Mouse (Mus musculus): ENCODE data around the gene Hif1an.

Hif1an gene

DNA sequence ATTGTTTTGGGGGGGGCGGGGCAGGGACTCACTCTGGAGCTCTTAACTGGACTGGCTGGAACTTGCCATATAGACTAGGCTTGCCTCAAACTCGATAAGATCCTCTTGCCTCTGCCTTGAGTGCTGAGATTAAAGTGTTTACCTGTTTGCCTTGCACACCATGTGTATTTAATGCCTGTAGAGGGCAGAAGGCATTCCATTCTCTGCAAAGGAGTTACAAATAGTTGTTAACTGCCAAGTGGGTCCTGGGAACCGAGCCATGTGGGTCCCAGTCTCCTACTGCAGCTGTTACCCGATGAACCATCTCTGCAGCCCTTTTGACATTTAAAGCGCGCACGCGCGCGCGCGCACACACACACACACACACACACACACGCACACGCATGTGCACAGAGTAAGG is 1.4 kb downstream of the Hif1an start:
- DNase-seq (ENCODE audit: low spot score in 2 of 2) = no peak

DNA sequence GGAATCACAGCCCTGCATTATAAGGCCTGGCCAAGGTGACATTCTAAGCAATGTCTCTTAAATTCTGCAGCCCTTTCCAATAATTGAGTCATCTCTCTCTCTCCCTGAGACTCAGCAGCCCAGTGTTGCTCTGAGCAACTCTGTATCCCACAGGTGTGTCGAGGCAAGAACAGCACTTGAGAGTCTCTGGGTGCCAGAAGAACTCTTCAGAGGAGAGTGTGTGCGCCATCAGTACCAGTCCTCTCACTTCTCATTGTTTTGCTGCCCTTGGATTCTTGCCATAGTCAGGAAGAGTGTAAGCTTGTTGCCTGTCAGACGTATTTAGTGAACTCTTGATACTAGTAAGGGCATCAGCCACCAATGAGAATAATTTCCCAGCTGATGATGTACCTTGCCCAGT is 5.1 kb downstream of the Hif1an start:
- DNase-seq (ENCODE audit: low spot score in 2 of 2) = no peak

DNA sequence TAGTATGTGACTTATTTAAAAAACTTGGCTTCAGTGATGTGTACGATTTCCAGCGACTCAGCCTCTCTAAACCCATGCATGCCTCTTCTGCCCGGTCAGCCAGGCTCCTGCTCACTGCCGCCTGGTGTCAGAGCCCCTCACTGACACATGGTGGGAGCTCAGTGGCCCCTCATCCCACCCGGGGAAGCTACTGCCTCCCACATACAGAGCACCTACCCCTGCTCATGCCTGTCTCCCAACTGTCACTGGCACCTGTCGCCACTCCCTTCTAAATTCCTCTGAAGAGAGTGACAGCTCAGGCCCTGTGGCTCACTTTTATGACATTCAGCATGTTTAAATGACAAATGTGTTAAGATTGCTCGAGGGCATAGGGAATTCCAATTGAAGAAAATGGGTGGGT is 13.6 kb downstream of the Hif1an start:
- no peak for DNase-seq (ENCODE audit: low spot score in 2 of 2)

DNA sequence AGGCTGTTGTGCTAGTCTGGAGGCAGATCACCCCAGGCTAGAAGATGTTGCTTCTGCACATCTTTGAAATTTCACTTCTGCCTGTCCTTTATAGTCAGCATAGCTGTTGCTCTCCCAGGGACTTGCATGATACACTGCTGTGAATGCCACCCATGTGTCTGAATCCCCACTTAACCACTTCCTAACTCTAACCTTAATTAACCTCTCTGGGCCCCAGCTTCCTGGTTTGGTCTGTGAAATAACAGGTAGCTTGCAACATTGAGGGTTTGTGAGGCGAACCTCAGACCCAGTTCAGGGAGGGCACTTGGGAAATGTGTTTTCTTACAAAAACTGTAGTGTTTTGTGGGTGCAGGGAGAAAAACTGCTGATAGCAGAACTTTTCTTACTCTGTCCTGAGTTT is 15.4 kb downstream of the Hif1an start:
- DNase-seq (ENCODE audit: low spot score in 2 of 2) = no peak

DNA sequence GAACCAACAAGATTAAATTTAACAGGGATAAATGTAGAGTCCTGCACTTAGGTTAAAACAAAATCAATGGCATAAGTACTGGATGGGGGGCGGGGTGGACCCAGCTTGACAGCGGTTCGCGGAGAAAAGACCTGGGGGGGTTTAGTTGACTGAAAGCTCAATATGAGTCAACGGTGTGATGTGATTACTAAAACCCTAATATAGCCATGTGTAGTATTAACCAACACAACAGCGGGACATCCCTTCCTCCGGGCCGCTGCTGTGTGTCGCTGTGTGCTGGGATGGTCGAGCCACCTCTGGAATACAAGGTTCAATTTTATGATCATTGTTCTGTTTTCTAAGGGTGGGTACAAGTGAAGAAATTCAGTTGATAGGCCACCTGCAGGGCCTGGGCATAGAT is 19.5 kb downstream of the Hif1an start:
- no peak for DNase-seq (ENCODE audit: low spot score in 2 of 2)

DNA sequence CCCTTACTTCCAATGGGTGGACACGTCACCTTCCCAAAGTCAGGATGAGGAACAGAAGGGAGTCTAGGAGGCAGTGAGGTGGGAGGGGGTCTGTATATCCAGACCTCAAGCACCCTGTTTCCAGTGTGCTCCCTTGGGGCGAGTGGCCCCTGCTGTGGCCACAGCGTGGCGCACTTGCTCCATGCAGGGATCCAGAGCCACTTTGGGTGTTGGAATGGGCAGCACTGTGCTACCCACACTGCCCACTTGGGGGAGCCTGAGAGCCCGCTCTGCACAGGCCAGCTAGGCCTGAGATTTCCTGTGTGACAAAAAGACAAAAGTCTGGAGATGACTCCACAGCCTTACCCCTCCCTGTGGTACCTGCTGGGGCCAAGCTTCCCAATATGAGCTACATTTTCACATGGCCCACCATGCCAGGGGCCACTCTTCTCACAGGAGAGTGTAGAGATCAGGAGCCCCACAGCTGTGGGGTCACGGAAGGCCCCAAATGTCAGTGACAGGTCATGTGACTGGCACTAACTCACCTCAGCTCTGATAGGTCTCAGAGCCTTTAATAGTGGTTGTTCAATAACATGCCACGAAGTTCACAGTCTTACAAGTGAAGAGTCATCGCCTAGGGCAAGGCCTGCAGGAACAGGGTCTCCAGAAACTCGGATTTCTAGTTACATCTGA is 20.1 kb downstream of the Hif1an start:
- DNase-seq (ENCODE audit: low spot score in 2 of 2) = peak; percentile 91 to 94

DNA sequence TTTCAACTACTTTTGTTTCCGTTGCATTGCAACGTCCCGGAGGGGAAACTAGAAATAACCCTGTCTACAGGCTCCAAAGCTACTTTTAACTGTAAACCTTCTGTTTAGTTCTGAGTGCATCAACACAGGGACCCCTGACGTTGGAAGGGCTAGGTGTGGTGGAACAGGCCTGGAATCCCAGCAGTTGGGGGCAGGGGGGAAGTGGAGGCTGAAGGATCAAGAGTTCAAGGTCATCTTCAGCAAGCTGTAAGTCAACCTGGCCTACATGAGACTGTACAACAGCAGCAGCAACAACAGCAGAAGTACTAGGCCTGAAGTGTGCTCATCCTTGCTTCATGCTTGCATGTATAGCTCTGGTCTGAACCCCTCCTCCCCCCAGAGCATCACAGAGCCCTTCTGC is 25.4 kb downstream of the Hif1an start:
- no peak for DNase-seq (ENCODE audit: low spot score in 2 of 2)

DNA sequence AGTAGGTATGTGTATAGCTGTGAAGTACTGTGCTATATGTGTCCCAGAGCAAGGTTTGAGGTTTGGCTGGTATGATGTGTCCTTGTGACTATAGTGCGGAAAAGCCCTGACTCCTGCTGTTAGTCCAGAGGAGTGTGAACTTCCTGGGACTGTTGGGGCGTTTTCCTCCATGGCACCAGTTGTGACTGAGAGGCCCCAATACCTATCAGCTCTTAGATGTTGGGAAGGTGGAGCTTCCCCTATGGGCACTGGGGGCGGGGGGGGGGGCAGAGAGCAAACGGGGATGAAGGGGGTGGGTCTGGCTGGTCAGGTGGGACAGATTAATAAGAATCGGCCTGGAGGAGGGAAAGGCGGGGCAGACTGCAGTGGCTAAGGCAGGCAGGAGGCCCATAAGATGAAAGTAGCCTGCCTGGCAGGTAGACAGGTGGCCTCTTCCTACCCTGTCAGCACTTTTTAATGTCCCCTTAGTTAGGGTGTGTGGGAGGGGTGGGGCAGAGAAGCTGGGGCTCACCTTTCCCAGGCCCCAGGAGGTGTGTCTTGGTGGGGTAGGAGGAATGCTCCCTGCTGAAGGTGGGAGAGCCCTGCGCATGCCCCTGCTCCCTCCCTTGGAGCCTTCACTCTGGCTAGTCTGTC is 27.1 kb downstream of the Hif1an start:
- no peak for DNase-seq (ENCODE audit: low spot score in 2 of 2)

DNA sequence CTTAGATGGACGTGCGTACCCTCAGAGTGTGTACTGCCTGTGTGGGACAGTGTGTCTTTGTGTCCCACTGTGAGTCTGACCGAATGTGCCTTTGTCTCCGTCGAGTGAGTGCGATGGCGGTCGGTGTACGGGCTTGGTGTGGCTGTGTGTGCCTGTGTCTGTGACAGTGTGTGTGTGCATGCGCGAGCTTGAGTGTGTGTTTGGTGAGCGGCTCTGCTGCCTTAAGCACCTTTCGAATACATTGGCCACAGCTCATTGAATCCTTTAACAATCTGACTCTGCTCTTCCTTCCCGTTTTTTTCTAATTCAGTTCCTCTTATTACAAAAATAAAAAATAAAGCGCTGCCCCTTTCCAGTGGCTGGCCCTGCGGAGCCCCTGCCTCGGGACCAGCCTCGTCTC is 28.3 kb downstream of the Hif1an start:
- no peak for DNase-seq (ENCODE audit: low spot score in 2 of 2)

DNA sequence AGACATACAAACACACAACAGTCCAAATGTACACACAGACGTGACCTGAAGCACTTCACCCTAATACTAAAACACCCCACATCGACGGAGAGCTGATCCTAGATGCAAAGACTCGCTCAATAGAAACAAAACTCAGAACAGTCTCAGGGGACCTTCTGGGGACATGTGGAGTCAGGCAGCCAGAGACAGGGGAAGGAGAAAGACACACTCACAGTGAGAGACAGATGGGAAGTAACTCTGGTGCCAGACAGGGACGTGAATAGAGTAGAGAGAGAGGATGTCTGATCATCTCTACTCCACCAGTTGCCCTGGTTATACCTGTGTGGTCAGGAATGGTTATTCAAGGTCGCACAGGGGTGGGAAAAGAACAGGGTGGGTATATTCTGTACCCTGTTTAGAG is 29.0 kb downstream of the Hif1an start:
- DNase-seq (ENCODE audit: low spot score in 2 of 2) = no peak

DNA sequence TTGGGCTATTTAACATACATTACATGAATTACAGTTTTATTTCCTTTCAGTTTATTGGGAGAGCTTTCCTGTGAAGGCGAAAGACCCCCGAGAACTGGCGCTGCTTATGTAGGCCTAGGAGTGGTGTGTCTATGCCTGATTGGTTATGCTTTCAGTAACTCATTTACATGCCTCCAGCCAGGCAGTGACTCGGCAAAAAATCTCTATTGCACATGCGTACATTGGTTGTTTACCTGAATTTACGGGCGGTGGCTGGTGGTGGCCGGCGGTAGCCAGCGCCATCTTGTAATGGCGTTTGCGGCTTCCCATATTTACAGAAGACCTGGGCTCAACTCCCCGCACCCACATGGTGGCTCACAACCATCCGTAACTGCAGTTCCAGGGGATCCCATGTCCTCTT is 31.5 kb downstream of the Hif1an start:
- no peak for DNase-seq (ENCODE audit: low spot score in 2 of 2)

DNA sequence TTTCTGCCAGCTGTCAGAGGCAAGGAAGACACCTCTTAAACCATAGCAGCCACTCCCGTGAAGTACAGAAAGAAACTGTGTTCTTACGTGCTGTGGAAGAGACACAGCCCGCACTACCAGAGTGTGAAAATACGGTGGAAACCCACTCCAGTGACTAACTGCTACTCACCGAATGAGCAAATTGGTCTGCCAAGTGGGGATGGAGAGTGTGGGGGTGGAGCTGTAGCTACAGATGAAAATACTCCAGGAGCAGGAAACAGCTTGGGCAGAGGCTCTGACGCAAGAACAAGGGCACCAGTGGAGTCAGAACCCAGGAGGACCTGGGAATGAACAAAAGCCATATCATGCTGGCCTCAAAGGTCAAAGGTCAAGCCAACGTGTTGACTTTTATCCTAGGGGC is 55.5 kb downstream of the Hif1an start:
- peak; percentile 37 to 66 for DNase-seq (ENCODE audit: low spot score in 2 of 2)

Measured in right cerebral cortex, postnatal 10 days (tissue).